Mouse (Mus musculus) CD4-positive, CD25-positive, alpha-beta regulatory T cell, adult 9 weeks (primary cell): ENCODE results near the gene Leng1. TPM values are rescaled to one million over a fixed set of nuclear protein-coding genes. Genes with fewer than 3 reads are reported as not detected.

ENCODE experiments used
- polyA plus RNA-seq: library from polyadenylated mRNA; unstranded; fragments of 100-300 nt; shearing (Covaris generic); gene quantifications from one replicate; pipeline ENCODE4 v1.2.1, GENCODE M21; 2017

Leng1 gene
- 33.1 TPM for polyA plus RNA-seq

DNA sequence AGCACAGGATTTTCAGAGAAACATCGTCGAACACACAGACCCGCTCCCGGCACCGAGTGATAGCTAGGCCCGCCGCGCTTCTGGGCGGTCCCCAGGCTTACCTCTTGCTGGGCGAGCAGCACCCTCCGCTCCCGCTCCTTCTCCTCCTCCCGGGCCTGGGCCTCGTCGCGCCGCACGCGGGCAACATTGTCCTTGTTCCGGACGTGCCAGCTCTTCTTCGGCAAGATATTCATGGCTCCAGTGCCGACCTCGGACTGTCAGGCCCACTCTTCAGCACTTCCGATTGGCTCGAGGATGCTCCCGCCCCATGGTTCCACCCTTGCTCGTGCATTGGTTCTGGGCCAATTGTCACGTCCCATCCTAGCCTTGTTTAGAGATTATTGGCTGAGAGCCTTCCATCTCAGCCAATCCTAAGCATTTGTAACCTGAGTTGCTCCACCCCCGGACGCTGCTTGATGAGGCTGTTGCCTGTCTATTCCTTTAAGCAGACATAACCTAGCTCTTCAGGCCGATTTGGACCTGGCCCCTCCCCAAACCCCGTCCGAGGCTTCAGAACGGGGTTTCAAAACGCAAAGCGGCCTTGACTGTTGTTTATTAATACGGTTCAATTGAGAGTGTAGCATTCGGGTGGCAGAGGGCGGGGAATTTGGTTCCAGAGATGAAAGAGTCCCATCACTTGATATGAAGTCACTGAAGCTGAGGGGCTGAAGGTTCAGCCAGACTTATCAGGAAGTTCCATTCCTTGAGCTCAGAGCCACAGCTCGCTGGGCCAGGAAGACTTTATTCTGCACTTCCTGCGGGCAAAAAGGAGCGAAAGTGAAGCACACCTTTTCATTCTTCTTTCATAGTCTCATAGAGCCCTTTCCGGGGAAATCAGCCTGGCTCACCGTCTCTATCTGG is at the start of gene Leng1:
Gene Leng1, minus strand, starts transcription at position 626 of the 900 bp plus-strand sequence.

DNA sequence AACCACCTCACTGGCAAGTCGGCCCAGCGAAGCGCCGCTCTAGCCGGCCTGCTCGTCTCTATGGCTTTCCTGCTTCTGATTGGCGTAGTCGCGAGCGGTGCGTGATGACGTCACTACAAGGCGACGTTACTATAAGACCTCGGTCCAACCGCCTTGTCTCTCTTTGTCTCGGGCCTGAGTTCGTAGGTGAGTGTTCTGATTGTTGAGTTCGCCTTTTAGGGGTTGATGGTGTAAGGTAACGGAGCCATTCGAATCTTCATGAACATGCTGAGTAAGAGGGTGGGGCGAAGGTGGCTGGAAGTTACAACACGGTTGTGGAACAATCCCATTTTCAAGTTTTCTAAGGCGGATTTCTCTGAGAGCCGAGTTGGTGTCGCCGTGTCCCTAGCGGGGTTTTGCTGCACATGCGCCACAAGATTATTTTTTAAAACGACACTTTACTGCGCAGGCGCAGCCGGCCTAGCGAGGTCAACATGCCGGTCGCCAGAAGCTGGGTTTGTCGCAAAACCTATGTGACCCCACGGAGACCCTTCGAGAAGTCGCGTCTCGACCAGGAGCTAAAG is 38.3 kb upstream of the Leng1 start, which contains the start of gene Rps9:
Gene Rps9, plus strand, starts transcription at position 115 of the 563 bp plus-strand sequence.

DNA sequence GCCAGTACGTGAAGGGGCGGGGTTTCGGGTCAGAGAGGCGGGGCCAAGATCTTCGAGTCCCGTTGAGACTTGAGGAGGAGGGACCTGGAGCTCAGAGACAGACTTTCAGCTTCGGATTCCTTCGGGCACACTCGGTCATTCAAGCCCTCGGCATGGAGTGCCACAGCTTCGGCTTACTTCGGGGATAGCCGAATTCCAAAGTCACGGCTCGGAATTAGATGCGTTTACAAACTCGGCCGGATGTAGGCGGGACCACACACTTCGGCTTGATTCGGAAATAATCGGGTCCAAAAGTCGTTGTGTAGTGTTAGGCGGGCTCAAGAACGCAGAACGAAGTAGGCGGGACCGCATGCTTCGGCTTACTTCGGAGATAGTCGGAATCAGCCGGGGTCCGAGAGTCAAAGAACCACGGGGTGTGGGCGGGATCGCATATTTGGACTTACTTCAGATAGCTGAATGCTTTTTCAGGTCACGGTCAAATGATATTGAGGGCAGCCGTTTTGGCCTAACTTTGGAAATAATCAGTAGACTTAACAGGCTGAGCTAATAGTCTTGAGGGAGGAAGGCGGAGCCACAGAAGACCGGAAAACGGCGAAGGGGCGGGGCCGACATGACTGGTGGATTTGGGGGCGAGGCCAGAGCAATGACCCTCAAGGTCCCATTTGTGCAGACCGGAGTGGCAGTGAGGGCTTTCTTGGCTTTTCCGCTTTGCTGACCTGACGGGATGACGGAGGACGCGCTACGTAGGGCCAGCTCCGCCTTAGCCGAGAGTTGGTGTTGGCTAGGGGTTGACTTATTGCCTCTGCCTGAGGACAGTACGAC is 27.6 kb upstream of the Leng1 start, which contains the start of gene Mboat7:
Gene Mboat7, minus strand, starts transcription at position 537 of the 822 bp plus-strand sequence.

DNA sequence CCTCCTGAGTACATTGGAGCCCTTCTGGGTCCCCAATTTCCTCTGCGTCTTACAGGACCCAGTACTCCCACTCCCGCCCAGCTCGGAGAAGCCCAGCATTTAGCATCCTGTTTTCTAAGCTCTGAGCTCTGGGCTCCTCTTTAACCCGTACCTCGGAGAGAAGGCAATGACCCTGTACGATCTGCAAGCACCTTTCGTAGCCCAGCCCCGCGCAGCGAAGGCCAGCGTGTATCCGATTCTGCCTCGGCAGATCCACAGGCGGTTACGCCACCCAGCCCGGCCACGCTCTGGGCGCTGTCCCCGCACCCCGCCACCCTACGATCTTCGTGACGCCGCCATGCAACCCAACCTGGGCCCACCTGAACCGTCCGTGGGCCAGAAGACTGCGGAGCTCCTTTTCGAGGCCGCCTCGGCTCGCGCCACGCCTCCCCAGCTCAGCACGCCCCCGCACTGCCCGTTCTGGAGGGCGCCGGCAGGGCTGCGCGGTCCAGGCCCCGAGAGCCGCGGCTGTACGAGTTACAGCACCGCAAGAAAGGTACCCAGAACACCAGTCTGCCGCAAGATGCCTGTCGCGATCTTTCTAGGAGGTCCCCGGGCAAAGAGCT is 26.8 kb upstream of the Leng1 start, which contains the start of gene Tsen34:
Gene Tsen34, plus strand, starts transcription at position 482 of the 605 bp plus-strand sequence.

GRCm38 (mm10) chr7:3677342-3677741 is 11.7 kb upstream of the Leng1 start, which contains the start of gene Tmc4:
Tmc4 (minus strand) TSS chr7:3677553.

DNA sequence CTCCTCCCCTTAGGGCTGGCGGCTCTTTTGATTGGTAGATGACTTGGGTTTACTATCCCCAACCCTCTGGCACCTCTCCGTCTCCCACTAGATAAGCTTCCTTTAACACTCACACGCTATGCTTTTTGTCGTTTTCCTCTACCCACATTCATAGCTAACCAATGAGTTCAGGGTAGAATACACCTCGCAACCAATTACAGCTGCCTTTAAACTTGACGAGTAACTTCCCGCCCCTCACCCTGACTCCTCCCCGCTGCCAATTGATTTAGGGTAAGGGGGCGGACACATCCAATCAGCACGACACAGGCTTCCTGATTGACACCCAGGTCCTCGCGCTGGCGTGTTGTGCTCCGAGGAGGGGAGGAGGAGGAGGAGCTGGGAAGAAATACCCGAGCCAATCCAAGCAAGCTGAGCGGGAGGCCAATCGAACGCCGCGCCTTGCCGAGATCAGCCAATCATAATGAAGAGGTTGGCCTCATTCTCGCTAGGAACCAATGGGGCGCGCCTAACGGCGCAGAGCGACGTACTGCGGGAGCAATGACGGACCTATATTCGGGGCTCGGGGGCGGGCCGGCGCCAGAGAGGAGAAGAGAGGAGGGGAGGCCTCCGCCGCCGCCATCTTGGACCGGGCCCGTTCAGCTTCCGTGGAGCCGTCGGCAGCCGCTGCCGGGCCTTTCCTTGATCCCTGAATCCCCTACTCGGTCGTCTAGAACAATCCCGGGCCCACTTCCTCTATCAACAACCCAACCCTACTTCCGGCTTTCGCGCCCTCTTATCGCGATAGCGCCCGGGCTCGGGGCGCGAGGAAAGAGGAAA is 20.8 kb downstream of the Leng1 start, which contains the start of gene Cnot3:
Gene Cnot3, plus strand, starts transcription at position 597 of the 816 bp plus-strand sequence.

GRCm38 (mm10) chr7:3629543-3630477 is 35.8 kb downstream of the Leng1 start, which contains the start of the genes Tfpt and Prpf31:
Tfpt (minus strand) TSS chr7:3629929.
Prpf31 (plus strand) TSS chr7:3629985.

DNA sequence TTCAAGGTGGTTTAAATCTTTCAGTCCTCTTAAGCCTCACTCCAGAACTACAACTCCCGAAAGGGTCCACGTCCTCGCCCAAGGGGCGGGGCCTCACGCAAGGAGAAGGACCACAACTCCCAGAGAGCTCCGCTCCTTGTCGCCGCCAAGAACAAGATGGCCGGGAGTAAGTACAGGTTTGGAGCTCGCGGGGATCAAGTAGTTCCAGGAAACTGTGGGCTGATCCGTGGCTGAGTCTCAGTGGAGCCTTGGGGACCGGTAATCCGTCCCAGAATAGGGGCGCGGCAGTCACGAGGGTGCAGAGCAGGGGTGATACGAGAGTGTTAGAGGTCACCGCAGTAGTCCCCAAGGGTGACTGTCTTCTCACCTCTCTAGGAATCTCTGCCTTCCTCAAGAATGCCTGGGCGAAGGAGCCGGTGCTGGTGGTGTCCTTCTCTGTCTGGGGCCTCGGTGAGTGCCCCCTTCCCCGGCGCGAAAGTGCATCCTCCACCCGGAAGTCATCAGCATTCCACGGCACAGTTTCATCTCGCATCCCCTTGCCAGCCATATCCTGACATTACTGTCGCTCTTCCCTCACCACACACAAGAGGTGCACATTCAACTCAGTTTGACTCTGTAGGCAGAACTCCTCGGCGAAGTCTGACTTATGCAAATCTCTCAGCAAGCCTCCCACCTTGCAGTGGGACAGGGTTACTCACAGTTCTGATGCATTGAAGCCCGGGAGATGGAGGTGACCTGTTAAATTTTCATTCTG is 48.2 kb downstream of the Leng1 start, which contains the start of gene Ndufa3:
Gene Ndufa3, plus strand, starts transcription at position 132 of the 754 bp plus-strand sequence.

DNA sequence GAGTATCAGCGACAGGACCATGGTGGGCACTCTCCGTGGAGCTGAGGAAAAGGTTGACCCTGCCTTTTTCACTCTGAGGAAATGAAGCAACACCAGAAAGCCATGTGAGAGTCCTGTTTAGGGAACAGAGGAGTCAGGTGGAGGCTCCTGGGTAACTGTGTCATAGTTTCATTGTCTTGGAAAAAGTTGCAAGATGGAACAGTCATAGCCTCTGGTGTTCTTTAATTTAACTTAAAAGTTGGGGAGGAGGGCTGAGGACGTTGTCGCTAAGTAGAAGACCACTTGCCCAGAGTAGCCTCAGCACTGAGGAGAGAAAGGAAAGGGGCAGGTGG is 49.6 kb downstream of the Leng1 start, which contains the start of gene Oscar:
Gene Oscar, minus strand, starts transcription at position 101 of the 332 bp plus-strand sequence.

Other genes starting within 250 kb of the Leng1 start
- not detected for gene Cacng6, start 241.6 kb downstream of the Leng1 start, polyA plus RNA-seq
- not detected for gene Tarm1, start 163.2 kb downstream of the Leng1 start, polyA plus RNA-seq
- not detected for gene Oscar, start 49.7 kb downstream of the Leng1 start, polyA plus RNA-seq
- 559 TPM for gene Ndufa3, start 48.5 kb downstream of the Leng1 start, polyA plus RNA-seq
- gene Tfpt, start 35.9 kb downstream of the Leng1 start, polyA plus RNA-seq, result 46.3 TPM
- 98.0 TPM for gene Prpf31, start 35.9 kb downstream of the Leng1 start, polyA plus RNA-seq
- gene Cnot3, start 20.6 kb downstream of the Leng1 start, polyA plus RNA-seq, result 121 TPM
- gene Tmc4, start 11.7 kb upstream of the Leng1 start, polyA plus RNA-seq, result 6.5 TPM
- 11.5 TPM for gene Tsen34, start 27.0 kb upstream of the Leng1 start, polyA plus RNA-seq
- 53.0 TPM for gene Mboat7, start 27.7 kb upstream of the Leng1 start, polyA plus RNA-seq
- gene Rps9, start 38.2 kb upstream of the Leng1 start, polyA plus RNA-seq, result 2,488 TPM
- gene Pirb, start 54.6 kb upstream of the Leng1 start, polyA plus RNA-seq, result 0.93 TPM
- not detected for gene Gm15448, start 159.8 kb upstream of the Leng1 start, polyA plus RNA-seq
- 0.32 TPM for gene Pira2, start 179.2 kb upstream of the Leng1 start, polyA plus RNA-seq
- gene Gm14548, start 232.3 kb upstream of the Leng1 start, polyA plus RNA-seq, result 0.69 TPM
- not detected for gene Lilra6, start 249.7 kb upstream of the Leng1 start, polyA plus RNA-seq